Mouse (Mus musculus): Measurements from ENCODE around the gene Sec1.

GRCm38 (mm10) chr7:45717918-45718297 is 23.7 kb upstream of the Sec1 start, which contains the start of gene Sphk2:
- TF ChIP-seq CTCF (IDR thresholded peaks at IDR 0.05; ENCODE audit: low read depth) (peak; percentile 10; the same call in 1 of the 2 replicates), EP300 (IDR thresholded peaks at IDR 0.05; ENCODE audit: low read depth) (peak; percentile 92; the same call in 1 of the 2 replicates)
